Mouse (Mus musculus) retina, postnatal 1 day (tissue): ENCODE measurements around the gene Cad.
"Not testable (repeated sequence)": the region's sequence is repeated elsewhere in the genome, so short reads cannot be mapped to it uniquely, and the experiment has no call there.

Experiments
- DNase-seq: peaks from one replicate; pipeline ENCODE4 v3.0.0-alpha.2; 2012

The Cad gene

GRCm38 (mm10) chr5:31054261-31055215, at the start of gene Cad:
TSS of gene Cad (plus strand) at chr5:31054780.
- peak; percentile 94 for DNase-seq

DNA sequence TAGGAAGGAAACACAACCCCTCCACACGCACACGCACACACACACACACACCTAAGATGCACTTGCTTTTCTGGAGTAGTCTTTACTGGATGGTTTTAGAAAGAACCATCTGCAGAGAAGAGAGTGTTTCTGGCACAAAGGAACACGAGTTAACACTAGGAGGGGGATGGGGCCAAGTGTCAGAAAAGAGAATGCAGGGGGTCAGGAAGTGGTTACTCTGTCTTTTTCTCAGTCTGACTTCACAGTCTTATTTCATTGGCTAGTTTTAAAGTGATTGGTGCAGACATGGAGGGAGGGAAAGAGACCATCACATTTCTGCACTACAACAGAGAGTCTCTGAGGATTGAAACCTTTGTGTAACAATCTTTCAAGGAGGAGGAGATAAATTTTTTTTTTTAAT, 41.8 kb upstream of the Cad start:
- DNase-seq = no peak

DNA sequence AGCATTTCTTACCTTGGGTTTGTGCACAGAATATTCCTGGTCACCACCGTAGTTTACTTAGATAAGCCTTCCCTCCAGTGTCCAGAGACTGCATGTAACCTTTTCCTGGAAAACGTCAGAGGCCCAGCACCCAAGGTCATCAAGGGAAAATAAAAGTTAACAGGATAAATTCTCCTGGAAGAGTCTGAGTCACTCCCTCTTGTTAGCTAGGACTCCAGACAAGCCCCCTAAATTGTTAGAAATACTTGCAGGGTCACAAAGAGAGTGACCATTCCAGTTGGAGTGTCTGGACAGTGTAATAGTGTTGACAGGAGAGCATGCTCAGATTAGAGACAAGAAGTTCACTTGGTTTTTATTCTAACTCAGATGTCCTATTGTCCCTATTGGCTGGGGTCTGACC, 38.7 kb upstream of the Cad start:
- DNase-seq = no peak

DNA sequence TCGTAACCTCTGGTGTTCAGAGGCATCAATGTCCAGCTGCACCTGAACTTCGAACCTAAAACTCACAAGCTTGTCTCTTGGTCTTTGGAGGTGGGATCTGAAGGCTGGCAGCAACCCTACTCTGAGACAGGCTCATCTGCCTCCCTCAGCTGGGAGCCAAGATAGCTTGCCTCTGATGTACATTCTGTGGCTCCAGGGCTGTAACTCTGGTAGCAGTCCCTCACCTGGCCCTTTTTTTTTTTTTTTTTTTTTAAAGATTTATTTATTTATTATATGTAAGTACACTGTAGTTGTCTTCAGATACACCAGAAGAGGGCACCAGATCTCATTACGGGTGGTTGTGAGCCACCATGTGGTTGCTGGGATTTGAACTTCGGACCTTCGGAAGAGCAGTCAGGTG, 32.8 kb upstream of the Cad start:
- DNase-seq = not testable (repeated sequence)

DNA sequence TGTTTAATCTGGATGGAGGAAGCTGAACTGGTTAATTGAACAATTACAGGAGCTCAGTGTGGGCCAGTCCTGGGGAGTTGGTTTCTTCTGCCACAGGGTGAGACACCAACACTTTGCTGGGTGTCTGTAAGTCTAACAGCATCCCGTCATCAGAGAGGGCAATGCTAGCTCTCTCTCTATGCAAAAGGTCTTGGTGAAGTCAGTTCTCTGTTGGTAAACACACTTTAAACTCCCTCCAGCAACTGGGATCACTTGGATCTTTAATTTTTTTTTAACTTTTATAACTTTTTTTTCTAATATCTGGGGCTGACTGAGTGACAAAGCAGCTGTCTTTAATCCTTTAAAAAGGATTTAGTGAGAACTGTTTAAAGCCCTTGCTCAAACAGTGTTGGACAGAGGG, 31.9 kb upstream of the Cad start:
- DNase-seq = peak; percentile 18

GRCm38 (mm10) chr5:31023254-31023653, 31.3 kb upstream of the Cad start:
- peak; percentile 25 for DNase-seq

DNA sequence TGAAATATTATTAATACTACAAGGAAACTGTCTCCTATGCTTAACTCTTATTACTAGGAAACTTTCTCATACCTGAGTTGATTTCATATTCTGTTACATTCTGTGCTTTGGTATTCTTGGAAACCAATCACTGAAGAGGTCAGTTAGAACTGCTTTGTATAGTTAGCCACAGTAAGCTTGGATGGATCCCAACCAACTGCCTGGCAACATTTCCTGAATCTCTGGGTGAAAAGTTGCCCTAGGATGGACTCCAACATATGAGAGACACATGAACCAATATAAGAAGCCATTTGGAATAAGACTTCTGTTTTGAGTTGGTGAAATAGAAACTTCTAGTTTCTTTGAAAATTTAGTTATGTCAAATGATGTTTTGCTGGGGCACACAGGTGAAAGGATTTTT, 29.9 kb upstream of the Cad start:
- no peak for DNase-seq

GRCm38 (mm10) chr5:31030926-31031325, 23.7 kb upstream of the Cad start:
- no peak for DNase-seq

DNA sequence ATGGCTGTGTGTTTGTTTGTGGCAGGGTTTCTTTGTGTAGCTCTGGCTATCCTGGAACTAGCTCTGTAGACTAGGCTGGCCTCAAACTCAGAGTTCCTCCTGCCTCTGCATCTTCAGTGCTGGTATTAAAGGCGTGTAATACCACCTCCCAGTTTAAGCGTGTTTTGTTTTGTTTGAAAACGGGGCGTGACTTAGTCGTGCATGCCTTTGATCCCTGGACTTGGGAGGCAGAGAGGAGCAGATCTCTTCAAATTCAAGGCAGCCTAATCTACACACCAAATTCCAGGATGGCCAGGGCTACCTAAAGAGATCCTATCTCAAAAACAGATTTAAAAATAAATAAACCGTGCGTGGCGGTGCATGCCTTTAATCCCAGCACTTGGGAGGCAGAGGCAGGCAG, 23.1 kb upstream of the Cad start:
- no peak for DNase-seq

DNA sequence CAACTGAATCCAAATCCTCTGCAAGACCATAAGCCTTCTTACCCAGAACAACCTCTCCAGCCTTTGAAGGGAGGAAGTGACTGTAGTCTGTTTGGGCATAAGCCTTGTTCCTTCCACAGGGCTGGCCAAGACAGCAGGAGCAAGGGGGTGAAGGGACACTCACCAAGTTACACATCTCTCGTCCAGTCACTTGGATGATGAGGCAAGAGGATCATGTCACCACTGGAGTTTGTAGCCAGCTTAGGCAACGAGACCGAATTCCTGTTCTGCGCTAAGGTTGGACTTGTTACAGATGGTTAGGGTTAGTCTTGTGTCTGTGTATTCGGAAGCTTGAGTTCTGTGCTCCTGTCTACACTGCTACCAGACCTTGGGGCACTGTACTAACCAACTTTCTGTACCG, 19.9 kb upstream of the Cad start:
- DNase-seq = no peak

DNA sequence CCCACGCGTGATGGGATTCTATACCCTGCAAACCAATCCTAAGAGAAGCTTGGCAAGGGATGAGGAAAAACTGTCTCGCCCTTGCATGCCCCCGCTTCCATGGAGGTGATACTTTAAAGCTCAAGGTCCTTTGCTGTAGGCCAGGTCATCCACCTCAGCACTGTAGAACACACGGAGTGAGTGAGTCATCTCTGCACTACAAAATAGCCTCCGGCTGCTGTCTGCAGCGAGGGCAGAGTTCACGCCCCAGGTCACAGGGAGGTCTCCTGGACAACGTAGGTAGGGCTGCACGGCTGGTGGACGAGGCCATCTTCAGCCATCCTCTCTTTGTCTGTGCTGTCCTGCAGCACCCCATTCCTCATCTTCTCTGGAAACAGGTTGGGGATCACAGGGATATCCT, 18.0 kb upstream of the Cad start:
- not testable (repeated sequence) for DNase-seq

DNA sequence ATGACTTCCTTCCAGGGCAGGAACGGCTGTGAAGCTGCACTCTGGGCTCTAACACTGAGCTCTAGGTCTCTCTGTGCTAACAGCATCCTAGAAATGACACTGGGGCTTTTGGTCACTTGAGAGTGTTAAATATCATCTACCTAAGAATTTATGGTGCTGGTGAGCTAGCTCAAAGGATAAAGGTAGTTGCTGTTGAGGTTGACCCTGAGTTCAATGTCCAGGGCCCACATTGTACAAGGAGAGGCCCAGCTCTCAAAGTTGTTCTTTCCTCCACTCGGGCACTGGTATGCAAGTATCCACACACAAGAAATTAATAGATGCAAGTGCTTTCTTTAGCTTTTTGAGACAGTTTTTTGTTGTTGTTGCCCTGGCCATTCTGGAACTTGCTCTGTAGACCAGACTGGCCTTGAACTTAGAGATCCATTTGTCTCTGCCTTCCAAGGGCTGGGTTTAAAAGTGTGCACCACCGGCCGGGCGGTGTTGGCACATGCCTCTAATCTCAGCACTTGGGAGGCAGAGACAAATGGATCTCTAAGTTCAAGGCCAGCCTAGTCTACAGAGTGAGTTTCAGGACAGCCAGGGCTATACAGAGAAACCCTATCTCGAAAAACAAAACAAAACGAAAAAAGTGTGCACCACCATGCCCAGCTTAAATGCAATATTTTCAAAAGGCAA, 16.3 kb upstream of the Cad start:
- DNase-seq = no peak

DNA sequence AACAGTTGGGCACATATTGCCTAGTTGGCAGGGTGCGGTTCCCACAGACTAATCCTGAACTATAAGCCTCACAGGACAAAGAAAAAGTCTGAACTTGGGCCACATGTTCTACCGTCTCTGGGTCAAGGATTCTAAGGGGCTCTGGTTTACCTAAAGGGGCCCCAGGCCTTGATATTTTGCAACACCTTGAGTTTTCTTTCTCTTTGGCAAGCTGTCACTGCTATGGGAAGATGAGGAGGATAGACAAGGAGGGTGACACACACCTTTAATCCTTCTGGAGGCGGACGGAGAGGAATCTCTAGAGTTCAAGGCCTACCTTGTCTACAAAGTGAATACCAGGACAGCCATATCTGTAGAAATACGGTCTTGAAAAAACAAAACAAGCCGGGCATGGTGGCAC, 8.2 kb upstream of the Cad start:
- no peak for DNase-seq

DNA sequence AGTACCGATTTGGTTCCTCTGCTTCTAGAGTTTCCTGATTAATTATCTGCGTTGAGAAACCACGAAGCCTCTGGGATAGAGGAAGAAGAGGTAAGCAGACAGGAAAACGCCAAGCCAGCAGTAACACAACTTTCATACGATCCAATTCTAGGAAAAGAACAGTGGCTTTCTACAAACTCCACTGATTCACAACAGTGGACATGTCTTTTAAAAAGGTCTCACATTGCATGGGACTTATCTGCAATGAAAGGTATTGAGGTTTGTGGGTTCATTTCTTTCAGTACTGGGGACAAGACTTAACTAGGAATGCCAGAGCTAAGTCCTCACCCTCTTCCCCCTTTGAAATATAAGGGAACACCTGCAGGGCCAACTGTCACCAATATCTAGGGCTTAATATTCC, 7.5 kb upstream of the Cad start:
- no peak for DNase-seq

- peak; percentile 98 for DNase-seq
Observed at GRCm38 (mm10) chr5:31047848-31048762, 6.5 kb upstream of the Cad start, which contains the start of gene Atraid. TSS of gene Atraid (plus strand) at chr5:31048312.

DNA sequence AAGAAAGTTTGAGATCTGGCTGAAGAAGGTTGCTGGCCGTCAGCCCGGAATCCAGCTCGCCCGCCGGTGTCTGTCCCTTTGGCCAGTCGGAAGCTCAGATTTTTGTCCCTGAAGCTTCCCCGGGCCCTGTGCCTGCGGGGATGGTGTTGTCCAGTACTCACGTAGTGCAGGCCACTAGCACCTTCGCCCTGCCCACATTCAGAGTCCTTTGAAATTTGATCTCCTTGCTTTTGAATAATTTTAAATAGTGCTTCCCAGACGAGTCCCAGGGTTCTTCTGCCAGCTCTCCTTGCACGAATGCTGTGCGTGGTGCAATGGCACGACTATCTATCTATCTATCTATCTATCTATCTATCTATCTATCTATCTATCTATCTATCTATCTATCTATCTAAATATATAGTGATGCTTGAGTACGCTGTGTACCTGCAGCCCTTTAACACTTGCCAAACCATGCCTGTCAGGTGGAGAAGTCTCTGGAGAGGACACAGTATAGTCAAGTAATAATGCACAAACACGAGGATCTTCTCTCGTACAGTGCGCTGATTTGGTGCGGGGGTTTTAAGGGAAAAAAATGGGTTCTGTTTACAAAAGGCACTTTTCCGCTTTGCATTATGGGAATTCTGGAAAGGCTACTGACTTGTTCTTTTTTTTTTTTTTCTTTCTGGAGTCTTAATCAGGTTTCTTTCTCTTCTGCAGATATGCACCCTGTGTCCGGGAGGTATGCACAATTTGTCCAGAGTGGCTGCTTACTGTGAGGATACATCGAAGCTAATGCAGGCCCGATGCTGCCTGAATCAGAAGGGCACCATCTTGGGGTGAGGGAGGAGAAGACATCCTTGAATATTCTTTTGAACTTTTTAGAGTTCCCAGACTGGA, 5.6 kb upstream of the Cad start, which contains the start of gene Slc5a6:
TSS of gene Slc5a6 (minus strand) at position 162 of the 879 bp plus-strand sequence.
- DNase-seq = peak; percentile 74

DNA sequence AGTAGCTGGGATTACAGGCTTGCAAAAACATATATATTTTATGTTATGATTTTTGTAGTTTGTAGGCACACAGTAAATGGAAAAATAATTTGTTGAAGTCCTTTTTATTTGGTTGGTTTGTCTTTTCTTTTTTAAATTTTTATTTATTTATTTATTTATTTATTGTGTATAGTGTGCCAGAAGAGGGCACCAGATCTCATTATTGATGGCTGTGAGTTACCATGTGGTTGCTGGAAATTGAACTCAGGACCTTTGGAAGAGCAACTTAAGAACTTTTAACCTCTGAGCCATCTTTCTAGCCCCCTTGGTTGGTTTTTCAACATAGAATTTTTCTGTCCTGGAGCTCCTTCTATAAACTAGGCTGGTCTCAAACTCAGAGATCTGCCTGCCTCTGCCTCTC, 4.2 kb upstream of the Cad start:
- DNase-seq = peak; percentile 4

DNA sequence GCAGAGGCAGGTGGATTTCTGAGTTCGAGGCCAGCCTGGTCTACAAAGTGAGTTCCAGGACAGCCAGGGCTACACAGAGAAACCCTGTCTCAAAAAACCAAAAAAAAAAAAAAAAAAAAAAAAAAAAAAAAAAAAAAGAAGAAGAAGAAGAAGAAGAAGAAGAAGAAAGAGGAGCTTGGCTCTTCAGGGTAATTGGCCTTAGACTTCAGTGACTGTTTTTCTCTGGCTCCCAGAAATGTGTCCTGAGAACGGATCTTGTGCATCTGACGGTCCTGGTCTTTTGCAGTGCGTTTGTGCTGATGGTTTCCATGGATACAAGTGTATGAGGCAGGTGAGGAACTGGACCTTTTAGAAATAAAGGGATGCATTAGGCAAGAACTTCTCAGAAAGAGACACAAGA, 852 bp upstream of the Cad start:
- not testable (repeated sequence) for DNase-seq

DNA sequence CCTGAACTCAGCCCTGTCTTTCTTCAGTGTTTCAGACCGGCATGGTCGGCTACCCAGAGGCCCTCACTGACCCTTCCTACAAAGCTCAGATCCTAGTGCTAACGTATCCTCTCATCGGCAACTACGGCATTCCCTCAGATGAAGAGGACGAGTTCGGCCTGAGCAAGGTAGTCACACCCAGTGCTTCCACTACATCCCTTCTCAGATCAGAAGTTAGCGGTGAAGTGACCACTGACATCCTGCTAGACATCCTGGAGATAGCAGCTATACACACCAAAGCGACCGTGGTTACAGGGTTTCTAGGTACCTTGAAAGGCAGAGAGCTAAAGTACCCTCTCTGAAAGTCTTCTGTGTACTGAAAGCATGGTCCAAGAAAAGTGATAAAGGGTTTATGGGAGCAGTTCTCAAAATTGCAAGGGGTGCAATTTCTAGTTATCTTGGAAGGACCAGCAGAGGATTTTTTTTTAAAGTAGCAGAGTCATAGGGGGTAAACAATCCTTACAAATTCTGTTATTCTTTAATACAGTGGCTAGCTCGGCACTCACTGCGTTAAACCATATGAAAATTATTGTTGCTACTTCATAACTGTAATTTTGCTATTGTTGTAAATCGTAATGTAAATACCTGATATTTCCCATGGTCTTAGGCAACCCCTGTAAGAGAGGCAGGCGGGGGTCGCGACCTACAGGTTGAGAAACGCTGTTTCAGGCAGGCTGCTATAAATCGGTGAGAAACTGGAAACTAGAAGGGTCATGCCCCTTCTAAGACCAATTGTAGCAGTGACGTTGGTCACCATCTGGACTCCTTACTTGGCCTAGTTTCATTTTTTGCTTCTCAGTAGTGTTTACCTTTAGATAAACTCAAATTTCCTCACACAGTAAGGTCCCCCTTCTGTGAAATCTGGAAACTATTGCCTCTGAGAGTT, 898 bp downstream of the Cad start:
- DNase-seq = peak; percentile 6

DNA sequence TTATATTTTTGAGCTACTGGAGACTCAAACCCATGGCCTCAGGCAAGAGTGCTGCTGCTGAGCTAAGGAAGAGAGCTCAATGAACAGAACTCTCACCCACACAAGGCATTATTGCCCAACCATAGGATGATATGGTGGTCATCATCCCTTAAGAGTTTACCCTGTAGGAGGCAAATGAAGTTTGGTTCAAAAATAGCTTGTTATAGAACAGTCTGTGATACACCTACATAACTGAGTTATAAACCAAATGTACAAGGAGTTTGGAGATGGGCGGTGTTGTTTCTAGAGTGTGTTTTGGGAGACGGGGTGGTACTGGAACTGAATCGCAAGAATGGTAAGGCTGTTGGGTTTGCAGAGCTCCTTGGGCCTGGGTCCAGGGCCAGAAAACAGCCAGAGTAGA, 15.2 kb downstream of the Cad start:
- no peak for DNase-seq

DNA sequence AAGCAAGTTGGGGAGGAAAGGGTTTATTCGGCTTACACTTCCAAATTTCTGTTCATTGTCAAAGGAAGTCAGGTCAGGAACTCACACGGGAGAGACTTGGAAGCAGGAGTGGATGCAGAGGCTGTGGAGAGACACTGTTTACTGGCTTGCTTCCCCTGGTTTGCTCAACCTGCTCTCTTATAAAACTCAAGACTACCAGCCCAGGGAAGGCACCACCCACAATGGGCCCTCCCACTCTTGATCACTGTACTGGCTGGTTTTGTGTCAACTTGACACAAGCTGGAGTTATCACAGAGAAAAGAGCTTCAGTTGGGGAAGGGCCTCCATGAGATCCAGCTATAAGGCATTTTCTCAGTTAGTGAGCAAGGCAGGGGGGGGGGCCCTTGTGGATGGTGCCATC, 16.5 kb downstream of the Cad start:
- no peak for DNase-seq
